Mouse (Mus musculus) ovary, postnatal 36 days (tissue): Measurements from ENCODE around the gene Pak3.

Experiments
- DNase-seq: peaks from one replicate; pipeline ENCODE4 v3.0.0; 2022; ENCODE audit warnings: low spot score, mixed read lengths

Pak3 gene

DNA sequence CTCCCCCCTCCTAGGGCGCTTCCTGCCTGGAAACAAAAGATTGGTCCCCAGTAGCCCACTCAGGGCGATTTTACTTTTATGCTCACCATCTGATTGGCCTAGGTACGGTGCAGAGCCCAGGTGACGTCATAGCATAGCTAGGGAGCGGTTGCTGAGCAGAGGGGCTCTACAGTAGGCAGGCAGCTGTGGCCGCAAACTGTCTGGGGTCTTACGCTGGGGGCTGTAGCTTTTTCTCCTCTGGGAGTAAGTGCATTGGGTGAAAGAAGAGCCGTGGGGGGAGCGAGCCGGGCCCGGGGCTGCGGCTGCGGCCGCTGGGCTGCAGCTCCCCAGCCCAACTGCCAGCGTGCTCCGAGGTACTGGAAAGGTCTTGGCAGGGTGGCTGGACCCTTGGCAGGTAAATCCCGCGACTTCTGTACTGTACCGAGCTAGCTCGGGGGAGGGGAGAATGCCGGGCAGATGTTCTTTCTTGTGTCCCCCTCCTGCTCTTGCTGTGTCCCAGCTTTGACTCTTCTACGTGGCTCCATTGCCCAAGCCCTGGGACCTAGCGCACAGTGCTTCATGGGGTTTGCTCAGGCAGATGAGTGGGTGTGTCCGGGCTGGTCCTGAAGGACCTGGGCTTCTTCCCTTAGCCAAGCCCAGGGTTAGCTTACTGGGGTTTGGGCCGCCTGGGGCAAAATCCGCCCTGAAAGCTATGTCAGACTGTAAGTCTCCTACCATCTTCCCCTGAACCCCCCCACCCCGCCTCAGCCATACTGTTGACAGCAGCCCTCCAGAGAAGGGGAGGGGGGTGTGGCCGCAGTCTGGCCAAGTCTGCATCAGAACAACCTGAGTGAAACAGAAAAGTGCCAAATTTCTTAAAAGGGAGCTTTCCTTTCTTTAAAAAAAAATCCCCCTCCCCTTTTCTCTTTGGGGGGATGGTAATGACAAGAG is 146.1 kb downstream of the Pak3 start:
- peak; percentile 36 for DNase-seq

DNA sequence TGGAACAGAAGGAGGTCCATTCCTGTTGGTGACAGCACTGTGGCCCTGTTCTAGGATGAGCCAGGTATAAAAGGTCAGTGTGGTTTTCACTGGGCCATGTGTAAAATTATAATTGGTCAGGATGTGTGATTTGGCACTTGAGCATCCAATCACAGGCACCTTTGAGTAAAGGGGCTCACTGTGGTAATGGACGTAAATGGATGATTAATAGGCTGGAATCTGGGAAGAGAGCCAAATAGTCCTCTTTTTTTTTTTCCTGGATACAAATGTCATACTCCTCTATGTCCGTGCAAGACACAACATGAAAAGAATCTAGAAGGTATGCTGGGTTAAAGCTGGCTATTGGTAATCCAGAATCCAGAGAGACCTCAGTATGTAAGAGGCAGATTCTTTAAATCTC is 147.4 kb downstream of the Pak3 start:
- DNase-seq: no peak

DNA sequence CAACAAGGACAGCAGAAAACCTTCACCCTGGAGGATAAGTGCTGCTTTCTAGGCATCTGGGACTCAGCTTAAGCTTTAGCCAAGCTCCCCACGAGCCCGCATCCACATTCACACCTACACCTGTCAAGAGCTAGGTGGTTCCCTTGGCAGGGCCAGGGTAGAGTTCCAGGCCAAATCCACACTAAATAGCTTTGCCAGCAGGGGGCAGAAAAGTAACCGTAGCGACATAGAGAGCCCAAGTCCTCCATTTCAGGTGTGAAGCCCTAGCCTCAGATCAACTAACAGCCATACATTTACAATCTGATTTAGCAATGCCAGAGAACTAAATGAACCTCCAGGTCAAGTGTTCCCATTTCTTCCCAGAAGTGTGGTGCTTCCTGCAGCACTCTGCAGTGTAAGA is 148.6 kb downstream of the Pak3 start:
- DNase-seq: no peak

DNA sequence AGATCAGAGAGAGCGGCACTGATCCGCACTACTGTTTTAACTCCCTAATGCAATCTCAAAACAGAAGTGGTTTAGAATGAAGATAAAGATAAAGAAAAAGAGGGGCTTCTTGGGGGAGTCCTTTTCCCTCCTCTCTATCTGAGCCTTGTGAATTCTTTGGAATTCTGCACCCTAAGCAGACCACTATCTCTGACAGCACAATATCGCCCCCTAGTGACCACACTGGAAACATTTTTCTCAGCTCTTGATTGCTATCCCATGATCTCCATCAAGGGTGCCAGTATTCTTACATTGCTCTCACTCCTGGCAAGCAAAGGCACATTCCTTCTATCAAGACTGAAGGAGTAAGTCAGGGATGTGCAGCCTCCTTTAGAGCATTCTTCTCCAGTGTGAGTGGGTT is 149.9 kb downstream of the Pak3 start:
- DNase-seq: peak; percentile 14

DNA sequence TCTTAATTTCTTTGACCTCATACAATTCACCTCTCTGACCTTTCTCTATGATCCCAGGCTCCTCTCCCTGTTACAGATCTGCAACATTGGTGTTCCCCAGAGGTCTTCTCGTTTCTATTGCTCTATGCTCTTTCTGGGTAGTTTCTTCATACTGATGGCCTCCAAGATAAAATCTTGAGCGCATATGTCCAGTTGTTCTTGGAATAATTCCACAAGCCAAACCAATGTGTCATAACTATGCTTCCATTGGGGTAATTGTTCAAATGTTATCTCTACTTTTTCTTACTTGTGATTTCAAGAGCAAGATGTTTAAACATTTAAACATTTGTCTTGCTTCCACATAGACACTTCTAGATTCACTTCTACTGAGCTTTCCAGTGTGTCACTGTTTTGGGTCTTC is 160.2 kb downstream of the Pak3 start:
- DNase-seq: no peak

DNA sequence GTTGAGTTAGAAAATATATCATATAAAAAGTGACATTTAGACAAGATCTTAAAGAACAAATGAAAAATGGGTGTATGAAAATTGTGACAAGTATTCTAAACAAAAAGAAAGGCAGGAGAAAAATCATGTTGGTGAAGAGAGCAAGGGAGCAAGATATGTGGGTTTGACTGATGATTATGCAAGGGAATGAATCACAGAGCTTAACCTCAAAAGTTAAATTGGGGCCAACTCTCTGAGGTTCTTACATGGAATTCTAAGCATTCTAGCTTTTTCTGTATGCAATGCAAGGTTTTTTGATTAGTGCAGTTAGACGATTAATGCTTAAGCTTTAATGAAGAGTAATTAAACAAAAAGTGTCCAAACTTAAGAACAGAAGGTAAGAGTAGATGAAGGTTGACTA is 203.9 kb downstream of the Pak3 start:
- no peak for DNase-seq

DNA sequence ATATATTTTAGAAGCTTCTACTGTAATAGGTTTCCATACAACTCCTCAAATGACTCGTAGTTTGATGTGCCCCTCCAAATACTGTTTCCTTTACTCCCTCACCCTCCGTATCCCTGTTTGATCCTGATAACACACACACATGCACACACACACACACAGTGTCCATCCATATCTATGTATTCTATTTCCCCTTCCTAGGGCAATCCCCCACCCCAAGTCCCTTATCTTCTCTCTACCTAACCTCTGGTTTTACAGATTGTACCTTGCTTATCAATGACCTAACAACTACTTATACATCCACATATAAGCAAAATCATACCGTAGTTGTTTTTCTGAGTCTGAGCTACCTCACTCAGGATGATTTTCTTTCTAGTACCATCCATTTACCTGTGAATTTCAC is 207.0 kb downstream of the Pak3 start:
- no peak for DNase-seq

DNA sequence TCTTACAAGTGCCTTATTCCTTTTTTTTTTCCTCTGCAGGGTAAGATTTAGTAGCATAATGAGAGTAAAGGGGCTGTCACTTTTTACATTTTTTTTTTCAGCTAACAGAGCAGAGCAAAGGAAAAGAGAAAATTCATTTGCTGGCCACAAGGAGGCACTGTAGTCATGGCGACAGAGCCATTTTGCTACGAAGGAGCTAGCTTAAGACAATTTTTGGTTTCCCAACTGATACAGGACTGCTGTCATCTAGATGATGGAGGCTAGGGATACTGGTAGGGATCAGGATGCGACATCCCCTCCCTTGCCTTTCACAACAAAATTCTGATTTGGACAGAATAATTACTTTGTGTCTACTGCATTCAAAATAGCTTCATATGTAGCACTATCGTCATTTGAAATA is 217.6 kb downstream of the Pak3 start:
- DNase-seq: no peak

DNA sequence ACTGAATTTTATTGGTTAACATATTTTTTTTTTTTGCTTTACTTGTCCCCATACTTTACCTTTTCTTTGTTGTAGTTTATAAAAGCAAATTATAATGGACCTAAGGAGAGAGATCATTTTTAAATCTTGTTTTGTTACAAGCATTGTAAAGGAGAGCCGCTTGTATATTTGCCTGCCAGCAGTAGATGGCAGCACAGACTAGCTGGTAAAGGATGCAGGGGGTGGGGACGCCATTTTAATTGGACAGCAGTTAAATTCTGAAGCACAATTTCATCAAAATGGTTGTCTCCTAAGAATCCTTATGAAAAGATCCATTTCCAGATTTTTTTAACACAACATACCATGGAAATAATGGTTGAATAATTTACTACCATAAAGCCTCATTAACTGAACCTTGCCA is 220.8 kb downstream of the Pak3 start:
- DNase-seq: peak; percentile 4

DNA sequence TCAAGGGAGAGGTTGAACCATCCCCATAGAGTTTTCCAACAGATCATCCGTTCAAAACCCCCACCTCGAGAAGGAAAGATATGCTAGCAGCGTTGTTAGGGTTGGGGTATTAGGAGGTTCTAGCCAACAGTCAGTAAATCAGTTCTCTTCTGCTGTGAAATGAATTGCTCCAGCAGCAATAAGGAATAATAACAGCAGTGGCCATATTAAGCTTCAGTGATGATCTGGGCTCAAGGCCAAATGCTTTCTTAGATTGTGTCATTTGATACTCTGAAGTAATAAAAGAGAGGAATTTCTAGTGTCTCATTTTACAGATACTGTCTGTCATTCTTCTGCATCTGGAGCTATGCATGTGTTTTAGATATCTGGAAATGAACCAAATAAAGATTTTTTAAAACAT is 244.2 kb downstream of the Pak3 start:
- no peak for DNase-seq

DNA sequence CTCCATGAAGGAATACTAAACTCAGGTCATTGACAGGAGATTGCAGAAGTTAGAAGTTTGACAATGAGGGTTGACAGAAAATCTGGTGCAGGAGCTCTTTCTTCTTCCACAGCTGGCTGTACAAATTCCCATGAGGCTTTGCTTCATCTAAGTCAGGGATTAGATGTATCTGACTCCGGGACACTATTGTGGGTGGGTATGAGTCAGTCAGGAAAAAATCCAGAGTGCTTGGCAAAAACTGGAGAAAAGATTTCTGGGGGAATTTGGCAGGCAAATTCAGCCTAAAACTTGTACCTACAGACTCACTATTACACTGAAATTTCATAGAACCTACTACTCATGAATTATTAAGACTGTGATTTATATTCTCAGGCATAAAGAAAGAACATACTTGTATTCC is 297.6 kb downstream of the Pak3 start:
- DNase-seq: no peak

DNA sequence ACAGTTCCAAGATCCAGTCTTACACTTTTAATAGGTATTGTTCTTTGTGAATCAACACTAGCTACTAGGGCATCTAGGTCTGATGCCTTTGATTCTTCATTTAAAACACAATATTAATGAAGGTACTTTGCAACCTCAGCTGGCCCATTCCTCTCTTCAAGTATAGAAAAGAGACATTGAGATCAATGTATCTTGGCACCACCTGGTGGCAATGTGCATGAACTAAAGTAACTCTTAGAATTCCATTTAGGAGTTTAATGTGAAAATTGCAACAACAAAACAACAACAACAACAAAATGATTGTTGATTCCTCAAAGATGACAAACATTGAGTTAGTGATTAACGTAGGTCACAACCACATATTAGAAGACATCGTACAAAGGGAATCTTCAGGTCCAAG is 300.6 kb downstream of the Pak3 start:
- no peak for DNase-seq

DNA sequence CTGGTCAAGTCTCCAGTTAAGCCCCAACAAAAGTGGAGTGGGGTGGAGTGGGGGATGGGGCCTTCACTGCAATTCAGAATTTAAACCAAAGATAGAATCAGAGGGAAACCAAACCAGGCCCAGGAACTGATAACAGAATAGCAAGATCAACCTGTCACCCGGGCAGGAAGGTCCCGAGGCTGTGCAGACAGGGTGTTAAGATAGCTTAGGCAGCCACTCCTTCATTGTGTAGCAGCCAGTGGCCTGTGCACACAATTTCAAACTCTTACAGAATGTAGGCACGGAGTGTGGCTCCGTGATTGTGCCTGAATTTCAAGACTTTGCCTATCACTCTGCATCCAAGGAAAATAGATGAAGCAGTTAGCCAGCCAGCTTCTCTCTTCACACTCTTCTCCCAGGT is 308.1 kb downstream of the Pak3 start:
- no peak for DNase-seq

DNA sequence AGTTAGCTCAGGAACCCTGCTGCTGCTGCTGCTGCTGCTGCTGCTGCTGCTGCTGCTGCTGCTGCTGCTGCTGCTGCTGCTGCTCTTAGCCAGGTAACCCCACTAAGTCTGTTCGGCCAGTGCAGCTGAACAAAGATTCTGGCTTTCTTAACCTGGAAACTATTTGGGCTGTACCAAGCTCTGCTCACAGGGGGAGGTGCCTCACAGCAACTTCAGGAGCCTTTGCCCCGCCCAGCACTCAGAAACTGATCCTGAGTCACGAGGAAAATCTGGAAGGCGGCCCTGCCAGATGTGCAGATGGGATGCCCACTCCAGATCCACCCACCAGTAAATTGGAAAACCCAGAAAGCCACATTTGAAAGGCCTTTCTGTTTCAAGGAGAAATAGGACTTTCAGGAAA is 308.8 kb downstream of the Pak3 start, which contains the start of gene Capn6:
Capn6 (minus strand) TSS at position 203 of the 400 bp plus-strand sequence.
- DNase-seq: no peak

DNA sequence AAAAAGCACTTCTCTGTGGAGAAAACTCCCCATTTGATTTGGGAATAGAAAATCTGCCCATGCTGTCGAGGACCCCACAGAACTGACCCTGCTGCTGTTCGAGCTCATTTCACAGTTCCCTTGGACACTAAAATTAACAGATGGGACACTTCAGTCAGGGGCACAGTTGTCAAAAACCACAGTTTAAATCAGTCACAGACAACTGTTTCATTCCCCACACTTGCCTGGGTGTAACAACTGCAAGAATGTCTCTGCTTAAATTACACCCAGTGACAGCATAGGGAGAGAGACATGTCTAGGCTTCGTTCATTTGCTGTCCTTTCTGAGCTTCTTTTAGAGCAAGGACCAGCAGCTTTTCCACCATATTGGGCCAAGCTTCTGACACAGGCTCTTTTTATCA is 328.2 kb downstream of the Pak3 start:
- DNase-seq: no peak
